Mouse (Mus musculus) bone marrow, adult 2 months (tissue): ENCODE data around the gene Dcaf1. TPM values are rescaled to one million over a fixed set of nuclear protein-coding genes. Genes with fewer than 3 reads are reported as not detected.

ENCODE experiments used
- H3K27ac ChIP-seq: fragments of 200-500 bp; 2 replicates; pipeline ENCODE4 v1.5.1; 2012; ENCODE audit warnings: low read depth, mild to moderate bottlenecking, control low read depth, inconsistent platforms, low read length; ENCODE audit not compliant: control insufficient read depth, poor library complexity, insufficient read depth
- H3K4me1 ChIP-seq: fragments of 200-500 bp; 2 replicates; pipeline ENCODE4 v1.6.1; 2011; ENCODE audit warnings: low read length; ENCODE audit not compliant: control insufficient read depth, insufficient read depth
- H3K4me3 ChIP-seq: fragments of 200-500 bp; replicated peaks from 2 replicates; pipeline ENCODE3; 2011; ENCODE audit warnings: mild to moderate bottlenecking, low read depth, low read length, control low read depth; ENCODE audit not compliant: control insufficient read depth
- CTCF ChIP-seq: fragments of 200-500 bp; IDR thresholded peaks from 2 replicates; pipeline ENCODE4 v1.5.1; 2011; ENCODE audit warnings: low read length, control low read depth; ENCODE audit not compliant: control insufficient read depth, insufficient read depth
- POLR2A ChIP-seq: fragments of 200-500 bp; IDR thresholded peaks from 2 replicates; pipeline ENCODE4 v1.6.1; 2011; ENCODE audit warnings: low read depth, mild to moderate bottlenecking, control low read depth, low read length, borderline replicate concordance; ENCODE audit not compliant: control insufficient read depth
- WGBS: fragments of 180-500 bp; shearing (Covaris S2); methylation state at CpG from one replicate; pipeline ENCODE4 v1.1.7; 2018; 5-methylcytosine and 5-hydroxymethylcytosine counted together
- polyA plus RNA-seq: library from polyadenylated mRNA; stranded (reverse); fragments of >200 nt; gene quantifications from 2 replicates; pipeline ENCODE4 v1.2.4, GENCODE M21; 2011; ENCODE audit warnings: low replicate concordance; ENCODE audit not compliant: missing spikeins, insufficient read depth, insufficient read length

Dcaf1 gene
- polyA plus RNA-seq, 1 experiment = 21.5 TPM

DNA sequence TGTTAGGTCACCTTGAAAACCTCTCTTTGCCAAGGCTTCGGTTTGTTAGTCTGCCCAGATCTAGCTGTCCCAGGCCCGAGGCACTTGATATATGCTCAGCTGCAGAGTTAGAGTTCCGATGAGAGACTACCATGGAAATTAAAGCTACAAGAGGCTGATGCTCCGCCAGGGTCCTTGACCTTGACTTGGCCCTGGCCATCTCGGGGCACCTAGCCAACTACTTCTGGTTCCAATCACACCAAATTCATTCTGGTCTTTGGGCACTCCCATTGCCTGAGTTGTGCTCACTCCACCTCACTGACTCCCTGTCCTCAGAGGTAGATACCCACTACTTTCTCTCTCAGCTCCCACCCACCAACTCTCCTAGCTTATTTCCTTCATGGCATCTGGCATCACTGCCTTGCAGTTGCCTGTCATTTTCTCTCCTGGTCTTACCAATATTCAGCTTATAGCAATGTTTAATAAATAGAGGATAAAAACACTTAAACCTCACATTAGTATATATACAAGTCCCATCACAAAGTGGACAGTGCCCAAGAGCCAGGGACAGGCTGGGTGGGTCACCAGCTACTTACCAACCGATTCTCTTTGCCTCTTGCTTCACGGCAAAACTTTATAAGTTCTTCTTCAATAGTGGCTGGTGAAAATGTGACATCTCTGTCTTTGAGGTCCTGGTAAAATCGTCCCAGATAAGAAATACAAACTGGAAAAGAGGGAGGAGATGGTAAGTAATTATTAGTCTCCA is 69.0 kb downstream of the Dcaf1 start:
- no peak overlapping the region for H3K27ac ChIP-seq
- 0 out of 2 replicates have a peak, but pooled peaks cover 2% of the 10 kb centered on the region for H3K4me1 ChIP-seq
- 69% methylated on average over 8 of the region's 8 CpGs for WGBS

DNA sequence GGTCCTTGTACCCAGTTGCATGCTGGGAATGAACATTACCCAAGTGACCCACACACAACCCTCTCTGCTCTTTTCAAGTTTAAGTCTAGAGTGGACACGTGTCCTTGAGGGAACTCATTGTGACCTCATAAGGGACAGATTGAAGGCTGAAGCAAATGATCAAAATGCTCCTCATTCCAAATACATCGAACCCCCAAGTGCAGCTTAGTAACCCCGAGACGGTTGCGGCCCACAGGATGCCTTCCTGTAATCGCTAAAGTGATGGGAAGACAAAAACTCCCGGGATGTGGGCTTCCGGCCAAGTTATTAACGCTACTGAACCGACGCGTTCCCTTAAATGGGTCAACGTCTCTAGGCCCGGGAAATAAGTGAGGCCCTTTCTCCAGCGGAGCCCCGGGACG is 69.7 kb downstream of the Dcaf1 start:
- 0 out of 2 replicates have a peak, but pooled peaks cover 2% of the 10 kb centered on the region for H3K4me1 ChIP-seq
- WGBS = under 1% methylated on average over 17 of the region's 17 CpGs
- TF ChIP-seq CTCF = no peak
- no peak for TF ChIP-seq POLR2A
- H3K4me3 ChIP-seq = peak overlapping the region; percentile 73
- peak overlapping the region; percentile 88 for H3K27ac ChIP-seq

More for the DNA sequence above, 69.0 kb downstream of the Dcaf1 start:
- TF ChIP-seq CTCF = no peak
- TF ChIP-seq POLR2A = no peak
- H3K4me3 ChIP-seq = peak overlapping the region; percentile 73

DNA sequence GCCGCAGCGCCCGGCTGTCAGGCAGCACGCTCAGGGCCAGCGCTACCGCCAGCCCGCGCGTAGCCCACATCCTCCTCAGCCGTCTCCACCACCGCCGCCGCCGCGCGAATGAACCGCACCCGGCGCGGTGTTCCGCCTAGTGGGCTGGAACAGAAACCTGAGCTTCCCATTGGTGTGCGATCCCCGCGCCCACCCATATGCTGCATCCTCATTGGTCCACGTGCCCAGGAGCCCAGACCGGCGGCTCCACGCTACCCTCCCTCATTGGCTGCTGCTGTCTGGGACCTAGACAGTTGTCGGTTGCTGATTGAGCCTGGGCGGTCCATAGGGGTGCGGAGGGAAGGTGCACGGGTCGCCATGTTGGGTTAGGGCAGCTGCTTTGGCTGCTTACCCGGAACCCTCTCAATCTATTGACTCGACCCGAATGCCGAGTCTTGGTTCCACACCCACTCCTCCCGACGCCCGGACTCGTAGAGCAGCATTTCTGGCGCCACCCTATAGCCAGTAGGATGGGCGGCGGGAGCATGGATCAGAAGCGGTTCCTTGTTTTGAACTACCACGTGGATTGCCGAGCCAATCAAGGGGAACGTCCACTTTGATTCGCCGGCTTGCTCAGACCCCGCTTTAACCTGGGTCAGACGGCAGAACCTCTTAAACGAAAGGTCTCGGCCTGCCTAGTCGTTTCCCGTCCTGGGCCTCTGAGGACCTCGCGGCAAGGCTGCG is 70.3 kb downstream of the Dcaf1 start, which contains the start of gene Manf:
Gene Manf (minus strand): TSS at position 151 of the 723 bp plus-strand sequence.
- TF ChIP-seq CTCF (no peak), POLR2A (peak; percentile 98)
- Histone ChIP-seq H3K27ac (peak within 1 kb of the TSS; percentile 88), H3K4me3 (peak within 1 kb of the TSS; percentile 82), H3K4me1 (0 out of 2 replicates have a peak, but pooled peaks cover 2% of the 10 kb centered on the region)
- under 1% methylated on average over 59 of the region's 59 CpGs for WGBS

DNA sequence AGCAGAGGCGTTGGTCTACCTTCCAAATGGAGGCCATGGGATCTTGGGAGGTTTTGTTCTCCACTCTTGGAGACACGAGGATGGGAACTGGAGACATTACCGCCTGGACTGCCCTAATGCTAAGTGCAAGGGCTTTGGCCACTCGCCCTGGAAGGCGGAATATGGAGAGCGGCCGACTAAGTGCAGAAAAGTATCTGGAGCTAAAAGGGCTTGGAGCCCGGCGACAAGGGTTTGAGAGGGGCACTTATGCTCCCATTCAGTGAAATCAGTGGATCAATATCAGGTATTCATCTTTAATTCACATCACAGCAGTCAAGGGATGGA is 70.8 kb downstream of the Dcaf1 start:
- H3K4me1 ChIP-seq = 0 out of 2 replicates have a peak, but pooled peaks cover 2% of the 10 kb centered on the region
- peak overlapping the region; percentile 82 for H3K4me3 ChIP-seq
- TF ChIP-seq CTCF = no peak
- TF ChIP-seq POLR2A = no peak
- WGBS = under 1% methylated on average over 9 of the region's 9 CpGs
- peak overlapping the region; percentile 87 for H3K27ac ChIP-seq

DNA sequence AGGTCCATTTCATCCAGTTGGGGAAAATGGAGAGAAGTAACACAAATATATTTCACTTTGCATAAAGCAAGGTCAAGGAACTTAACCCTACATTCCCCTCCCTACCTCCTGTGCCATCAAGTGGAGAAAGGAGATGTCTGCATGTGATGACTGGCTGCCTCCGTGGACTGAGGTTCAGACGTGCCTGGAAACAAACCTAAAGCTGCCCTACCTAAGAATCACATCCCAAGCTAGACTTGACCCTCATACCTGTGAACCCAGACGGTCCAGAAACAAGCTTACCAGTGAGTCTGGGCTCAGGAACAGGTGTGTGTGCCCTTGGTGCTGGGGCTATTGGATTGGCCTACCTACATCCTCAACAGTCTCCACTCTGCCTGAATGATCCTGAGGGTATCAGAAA is 71.7 kb downstream of the Dcaf1 start:
- Histone ChIP-seq H3K4me3 (no peak overlapping the region), H3K4me1 (0 out of 2 replicates have a peak, but pooled peaks cover 2% of the 10 kb centered on the region), H3K27ac (no peak overlapping the region)
- no peak for TF ChIP-seq POLR2A
- TF ChIP-seq CTCF = no peak
- 72% methylated on average over 3 of the region's 3 CpGs for WGBS

DNA sequence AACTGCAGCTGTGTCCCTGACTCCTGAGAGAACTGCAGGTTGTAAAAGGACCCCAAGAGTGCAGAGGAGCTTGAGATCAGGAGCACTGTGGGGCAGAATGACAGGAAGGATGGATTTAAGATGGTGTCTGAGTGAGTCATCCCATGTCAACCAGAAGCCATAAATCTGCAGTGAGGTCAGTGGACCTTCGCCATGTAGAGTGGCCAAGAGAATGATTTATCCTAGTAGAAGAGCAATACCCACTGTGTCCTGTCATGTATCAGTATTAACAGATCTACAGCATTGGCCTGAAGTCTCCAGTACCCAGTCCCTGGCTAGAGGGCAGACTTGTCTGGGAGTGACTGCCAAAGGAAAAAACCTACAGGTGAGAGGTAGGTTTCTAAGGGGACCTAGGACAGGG is 77.2 kb downstream of the Dcaf1 start:
- no peak overlapping the region for H3K4me3 ChIP-seq
- no peaks in the 10 kb centered on the region; the same call in 1 of the 2 replicates for H3K4me1 ChIP-seq
- TF ChIP-seq CTCF = no peak
- TF ChIP-seq POLR2A = no peak
- WGBS = 69% methylated on average over 1 of the region's 1 CpGs
- no peak overlapping the region for H3K27ac ChIP-seq

DNA sequence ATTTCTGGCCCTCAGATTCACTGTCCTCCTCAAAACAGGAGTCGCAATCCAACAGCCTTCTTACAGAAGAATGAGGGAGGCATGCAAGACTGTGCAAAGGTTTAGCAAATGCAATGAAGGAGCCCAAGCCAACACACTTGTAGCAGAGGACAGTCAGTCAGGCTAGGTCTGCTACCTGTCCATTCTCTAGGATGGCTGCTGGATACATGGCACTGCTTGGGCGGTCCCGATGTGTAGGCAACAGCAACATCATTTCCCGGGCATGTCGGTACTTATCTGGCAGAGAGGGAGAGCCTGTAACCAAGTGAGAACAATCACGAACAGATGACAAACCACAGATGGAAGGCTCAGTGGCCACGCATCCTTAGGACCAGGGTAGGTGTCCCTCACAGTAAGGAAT is 79.9 kb downstream of the Dcaf1 start:
- Histone ChIP-seq H3K4me3 (no peak overlapping the region), H3K4me1 (no peaks in the 10 kb centered on the region; the same call in 1 of the 2 replicates), H3K27ac (no peak overlapping the region)
- 84% methylated on average over 7 of the region's 7 CpGs for WGBS
- TF ChIP-seq CTCF (no peak), POLR2A (no peak)

DNA sequence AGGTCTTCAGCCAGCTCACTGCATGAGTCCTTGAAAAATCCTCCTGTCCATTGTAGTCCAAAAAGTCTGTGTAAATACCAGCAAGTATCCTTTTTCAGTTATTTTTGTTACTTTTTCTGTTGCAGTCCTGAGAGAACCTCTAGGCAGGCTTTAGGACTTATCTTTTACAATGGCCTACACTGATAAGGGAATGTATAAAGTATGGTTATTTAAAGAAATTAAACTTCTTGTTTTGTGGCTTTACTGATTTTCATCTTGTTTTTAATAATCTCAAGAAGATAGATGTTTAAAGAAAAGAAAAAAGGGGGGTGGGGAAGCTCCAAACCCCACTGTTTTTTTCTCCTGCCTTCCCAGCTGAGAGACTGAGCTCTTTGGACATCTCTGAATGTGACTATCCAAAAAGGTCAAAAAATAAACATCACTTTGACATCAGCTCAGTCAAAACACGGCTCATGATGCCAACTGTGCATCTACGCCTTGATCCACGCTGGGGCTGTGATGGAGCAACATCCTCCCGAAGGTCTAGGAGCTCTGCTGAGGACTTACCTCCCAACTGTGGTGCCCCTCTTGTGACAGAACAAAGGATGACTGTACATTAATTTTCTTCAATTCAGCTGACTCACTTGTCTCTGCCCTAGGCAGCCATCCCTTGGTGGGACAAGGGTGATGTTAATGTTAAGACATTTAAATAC is 81.6 kb downstream of the Dcaf1 start:
- Histone ChIP-seq H3K4me3 (no peak overlapping the region), H3K4me1 (no peaks in the 10 kb centered on the region; the same call in none of the 2 replicates), H3K27ac (no peak overlapping the region)
- WGBS = 44% methylated on average over 4 of the region's 4 CpGs
- TF ChIP-seq POLR2A (no peak), CTCF (no peak)
